Mouse (Mus musculus) embryonic facial prominence, embryonic 13.5 days (tissue): ENCODE results near the gene Olfr493. TPM values are rescaled to one million over a fixed set of nuclear protein-coding genes. Genes with fewer than 3 reads are reported as not detected.

Experiments used
- ATAC-seq: fragments of 200-750 bp; cut with Nextera tagmentation; 2 replicates; pipeline ENCODE4 v1.8.0; 2017; ENCODE audit warnings: low read depth; ENCODE audit not compliant: insufficient number of reproducible peaks, insufficient read depth, low FRiP score, low TSS enrichment
- H3K27ac ChIP-seq: fragments of 300-500 bp; sonication (generic); 2 replicates; pipeline ENCODE4 v1.5.1; 2015; ENCODE audit warnings: moderate library complexity, mild to moderate bottlenecking, inconsistent platforms
- H3K27me3 ChIP-seq: fragments of 300-500 bp; sonication (generic); 2 replicates; pipeline ENCODE4 v1.6.1; 2015; ENCODE audit warnings: mild to moderate bottlenecking, inconsistent platforms
- H3K36me3 ChIP-seq: fragments of 300-500 bp; sonication (generic); 2 replicates; pipeline ENCODE4 v1.6.1; 2015; ENCODE audit warnings: mild to moderate bottlenecking, inconsistent platforms
- H3K4me1 ChIP-seq: fragments of 300-500 bp; sonication (generic); 2 replicates; pipeline ENCODE4 v1.6.1; 2015; ENCODE audit warnings: inconsistent platforms
- H3K4me2 ChIP-seq: fragments of 300-500 bp; sonication (generic); 2 replicates; pipeline ENCODE4 v1.6.1; 2015; ENCODE audit warnings: moderate library complexity, mild to moderate bottlenecking, inconsistent platforms
- H3K4me3 ChIP-seq: fragments of 300-500 bp; sonication (generic); 2 replicates; pipeline ENCODE4 v1.5.1; 2015; ENCODE audit warnings: mild to moderate bottlenecking, inconsistent platforms
- H3K9ac ChIP-seq: fragments of 300-500 bp; sonication (generic); 2 replicates; pipeline ENCODE4 v1.6.1; 2015; ENCODE audit warnings: mild to moderate bottlenecking, inconsistent platforms
- H3K9me3 ChIP-seq: fragments of 300-500 bp; sonication (generic); 2 replicates; pipeline ENCODE4 v1.6.1; 2016; ENCODE audit warnings: inconsistent platforms
- WGBS: fragments of 180-500 bp; shearing (Covaris S2); methylation state at CpG from one replicate; pipeline ENCODE4 v1.1.7; 2015; ENCODE audit warnings: mixed read lengths; 5-methylcytosine and 5-hydroxymethylcytosine counted together
- polyA plus RNA-seq: library from polyadenylated mRNA; unstranded; fragments of >200 nt; fragmentation: Nextera tagmentation; extraction: Ambion mirVana; gene quantifications from 2 replicates; pipeline ENCODE4 v1.2.1, GENCODE M21; 2015

Gene Olfr493
- polyA plus RNA-seq: not detected in 2 replicates

DNA sequence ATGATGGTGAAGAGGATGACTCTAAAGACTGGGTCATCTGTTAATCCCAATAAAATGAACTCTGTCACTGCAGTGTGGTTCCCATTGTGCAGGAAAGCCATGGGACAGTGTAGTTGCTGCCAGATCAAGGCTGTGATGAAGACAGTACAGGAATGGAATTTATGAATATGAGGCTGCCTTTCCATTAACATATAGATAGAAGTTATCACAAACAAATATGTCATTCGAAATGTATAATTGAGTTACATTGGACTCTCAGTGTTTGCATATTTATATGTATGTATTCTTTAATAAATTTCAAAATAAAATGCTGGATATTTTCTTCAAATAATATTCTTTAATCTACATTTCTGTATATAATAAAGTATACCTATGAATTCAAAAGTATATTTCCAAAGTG lies at the start of gene Olfr493:
TSS of gene Olfr493 (minus strand) at position 101 of the 400 bp plus-strand sequence.
- no peak for ATAC-seq
- Histone ChIP-seq H3K4me1 (no peaks in the 10 kb centered on the region), H3K27ac (no peak within 1 kb of the TSS), H3K27me3 (no peaks in the 10 kb centered on the region), H3K9me3 (no peaks in the 10 kb centered on the region), H3K4me2 (no peak within 1 kb of the TSS), H3K36me3 (no peaks in the 10 kb centered on the region), H3K4me3 (no peak within 1 kb of the TSS), H3K9ac (no peak within 1 kb of the TSS)
- WGBS: 72% methylated on average over 1 of the region's 1 CpGs

DNA sequence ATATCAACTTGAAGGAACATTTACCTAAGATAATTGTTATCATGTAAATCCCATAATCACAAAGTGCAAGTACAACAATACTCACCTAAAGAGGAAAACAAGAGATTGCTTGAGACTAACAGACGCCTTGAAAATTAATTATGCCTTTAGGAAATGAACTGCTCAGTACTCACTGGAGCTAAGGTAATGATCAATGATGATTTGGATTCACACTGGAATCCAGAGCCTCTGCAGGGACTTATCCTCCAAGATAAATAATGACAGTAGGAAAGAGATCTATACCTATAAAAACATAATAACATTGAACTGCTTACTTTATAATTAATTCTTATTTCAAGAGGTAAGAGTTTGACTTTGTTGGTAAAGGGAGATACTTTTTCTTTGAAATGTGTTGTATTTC lies 46.1 kb upstream of the Olfr493 start, which contains the start of gene Olfr495:
TSS of gene Olfr495 (plus strand) at position 301 of the 400 bp plus-strand sequence.
- WGBS: 53% methylated on average over 1 of the region's 1 CpGs
- no peaks in the 10 kb centered on the region for H3K4me1 ChIP-seq
- no peak within 1 kb of the TSS for H3K27ac ChIP-seq

DNA sequence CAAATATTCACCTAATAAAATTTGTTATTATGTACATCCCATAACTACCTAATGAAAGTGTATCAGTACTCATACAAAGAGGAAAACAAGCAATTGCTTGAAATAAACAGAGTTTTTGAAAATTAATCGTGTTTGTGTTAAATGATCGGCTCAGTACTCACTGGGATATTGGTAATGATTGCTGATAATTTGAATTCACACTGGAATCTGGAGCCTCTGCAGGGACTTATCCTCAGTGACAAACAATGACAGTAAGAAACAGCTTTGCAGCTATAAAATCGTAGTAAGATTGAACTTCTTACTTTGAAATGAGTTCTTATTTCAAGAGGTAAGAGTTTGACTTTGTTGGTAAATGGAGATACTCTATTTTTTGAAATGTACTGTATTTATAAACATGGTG lies 18.3 kb upstream of the Olfr493 start, which contains the start of gene Olfr494:
TSS of gene Olfr494 (plus strand) at position 301 of the 400 bp plus-strand sequence.
- no peak within 1 kb of the TSS for H3K4me2 ChIP-seq
- ATAC-seq: no peak
- H3K4me3 ChIP-seq: no peak within 1 kb of the TSS
- H3K27me3 ChIP-seq: no peaks in the 10 kb centered on the region
- H3K9me3 ChIP-seq: no peaks in the 10 kb centered on the region
- H3K4me1 ChIP-seq: no peaks in the 10 kb centered on the region
- H3K27ac ChIP-seq: no peak within 1 kb of the TSS
- H3K9ac ChIP-seq: no peak within 1 kb of the TSS
- WGBS: 78% methylated on average over 3 of the region's 3 CpGs
- H3K36me3 ChIP-seq: no peaks in the 10 kb centered on the region

More for the DNA sequence above, 46.1 kb upstream of the Olfr493 start, which contains the start of gene Olfr495:
- no peak within 1 kb of the TSS for H3K4me3 ChIP-seq
- no peak within 1 kb of the TSS for H3K9ac ChIP-seq
- H3K9me3 ChIP-seq: no peaks in the 10 kb centered on the region
- ATAC-seq: no peak
- H3K27me3 ChIP-seq: no peaks in the 10 kb centered on the region
- no peak within 1 kb of the TSS for H3K4me2 ChIP-seq
- H3K36me3 ChIP-seq: no peaks in the 10 kb centered on the region

DNA sequence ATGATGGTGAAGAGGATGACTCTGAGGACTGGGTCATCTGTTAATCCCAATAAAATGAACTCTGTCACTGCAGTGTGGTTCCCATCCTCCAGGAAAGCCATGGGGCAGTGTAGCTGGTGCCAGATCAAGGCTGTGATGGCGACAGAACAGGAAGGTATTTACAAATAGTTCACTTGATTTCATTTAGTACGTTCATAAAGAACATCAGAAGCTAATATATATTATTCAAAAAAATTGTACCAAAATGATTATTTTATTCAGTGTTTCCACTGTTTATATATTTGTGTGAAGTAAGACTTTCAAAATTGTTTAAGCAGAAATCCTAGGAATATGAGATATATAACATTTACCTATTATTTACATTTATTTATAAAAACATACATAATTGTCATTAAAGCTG lies 23.2 kb downstream of the Olfr493 start, which contains the start of gene Olfr492:
TSS of gene Olfr492 (minus strand) at position 101 of the 400 bp plus-strand sequence.
- H3K4me1 ChIP-seq: no peaks in the 10 kb centered on the region
- no peak within 1 kb of the TSS for H3K4me2 ChIP-seq
- H3K27me3 ChIP-seq: no peaks in the 10 kb centered on the region
- WGBS: 68% methylated on average over 2 of the region's 2 CpGs
- ATAC-seq: no peak
- no peaks in the 10 kb centered on the region for H3K9me3 ChIP-seq
- H3K9ac ChIP-seq: no peak within 1 kb of the TSS
- no peak within 1 kb of the TSS for H3K4me3 ChIP-seq
- H3K36me3 ChIP-seq: no peaks in the 10 kb centered on the region
- no peak within 1 kb of the TSS for H3K27ac ChIP-seq

DNA sequence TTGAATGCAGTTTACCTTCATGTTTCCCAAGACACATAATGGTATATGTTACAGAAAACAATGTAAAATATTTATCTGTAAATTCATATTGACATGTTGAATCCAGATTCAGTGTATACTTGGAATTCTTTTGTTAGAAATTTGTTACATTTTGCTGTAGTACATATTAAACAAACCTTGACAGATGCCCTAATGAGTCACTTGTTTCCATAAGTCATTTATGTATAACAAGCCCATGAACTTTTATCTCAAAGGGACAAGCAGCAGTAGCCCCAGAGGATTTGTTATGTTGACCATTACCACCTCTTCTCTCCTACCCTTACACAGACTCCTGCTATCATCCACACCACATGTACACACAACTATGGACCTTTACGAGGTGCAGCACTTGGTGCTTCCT lies 33.6 kb downstream of the Olfr493 start, which contains the start of gene Olfr491:
TSS of gene Olfr491 (plus strand) at position 301 of the 400 bp plus-strand sequence.
- no peak within 1 kb of the TSS for H3K27ac ChIP-seq
- H3K27me3 ChIP-seq: no peaks in the 10 kb centered on the region
- no peak within 1 kb of the TSS for H3K4me3 ChIP-seq
- H3K4me2 ChIP-seq: no peak within 1 kb of the TSS
- H3K9ac ChIP-seq: no peak within 1 kb of the TSS
- H3K36me3 ChIP-seq: no peaks in the 10 kb centered on the region
- ATAC-seq: no peak
- H3K9me3 ChIP-seq: no peaks in the 10 kb centered on the region
- H3K4me1 ChIP-seq: no peaks in the 10 kb centered on the region
- 78% methylated on average over 1 of the region's 1 CpGs for WGBS

Other genes with a start within 250 kb of the Olfr493 start
- 0.26 TPM in 1 of 2 replicates, not detected in the other for gene Olfr482, start 249.4 kb downstream of the Olfr493 start, polyA plus RNA-seq
- not detected in 2 replicates for gene Olfr483, start 246.1 kb downstream of the Olfr493 start, polyA plus RNA-seq
- not detected in 2 replicates for gene Olfr484, start 219.5 kb downstream of the Olfr493 start, polyA plus RNA-seq
- not detected in 2 replicates for gene Olfr485, start 187.1 kb downstream of the Olfr493 start, polyA plus RNA-seq
- not detected in 2 replicates for gene Olfr486, start 174.2 kb downstream of the Olfr493 start, polyA plus RNA-seq
- not detected in 2 replicates for gene Olfr487, start 132.3 kb downstream of the Olfr493 start, polyA plus RNA-seq
- not detected in 2 replicates for gene Olfr488, start 88.6 kb downstream of the Olfr493 start, polyA plus RNA-seq
- gene Olfr490, start 58.0 kb downstream of the Olfr493 start, polyA plus RNA-seq: not detected in 2 replicates
- not detected in 2 replicates for gene Olfr491, start 33.5 kb downstream of the Olfr493 start, polyA plus RNA-seq
- 0.30 TPM in 1 of 2 replicates, not detected in the other for gene Olfr492, start 23.3 kb downstream of the Olfr493 start, polyA plus RNA-seq
- not detected in 2 replicates for gene Olfr494, start 18.4 kb upstream of the Olfr493 start, polyA plus RNA-seq
- gene Olfr495, start 46.2 kb upstream of the Olfr493 start, polyA plus RNA-seq: not detected in 2 replicates
- gene Olfr497, start 73.4 kb upstream of the Olfr493 start, polyA plus RNA-seq: not detected in 2 replicates
- gene Olfr498, start 118.3 kb upstream of the Olfr493 start, polyA plus RNA-seq: 0.11 TPM in 1 of 2 replicates, not detected in the other
- gene Olfr502, start 178.1 kb upstream of the Olfr493 start, polyA plus RNA-seq: 0.17 TPM in 1 of 2 replicates, not detected in the other
- not detected in 2 replicates for gene Olfr503, start 197.5 kb upstream of the Olfr493 start, polyA plus RNA-seq
- gene Olfr504, start 218.8 kb upstream of the Olfr493 start, polyA plus RNA-seq: not detected in 2 replicates